Mouse (Mus musculus) kidney, adult 2 months (tissue): ENCODE measurements around the gene Lrrc4. TPM values are rescaled to one million over a fixed set of nuclear protein-coding genes. Genes with fewer than 3 reads are reported as not detected.

Experiments
- DNase-seq: peaks from one replicate; pipeline ENCODE4 v3.0.0; 2021
- H3K27ac ChIP-seq: fragments of 200-500 bp; 2 replicates; pipeline ENCODE4 v1.5.1; 2012; ENCODE audit warnings: low read depth, low read length, control low read depth, inconsistent platforms; ENCODE audit not compliant: insufficient read depth
- H3K27me3 ChIP-seq: fragments of 200-500 bp; replicated peaks from 2 replicates; pipeline ENCODE4 v1.6.1; 2012; ENCODE audit warnings: mild to moderate bottlenecking, moderate library complexity, low read length, inconsistent platforms; ENCODE audit not compliant: control insufficient read depth, insufficient read depth
- H3K36me3 ChIP-seq: fragments of 200-500 bp; 2 replicates; pipeline ENCODE4 v1.6.1; 2012; ENCODE audit warnings: mild to moderate bottlenecking, moderate library complexity, low read length, inconsistent platforms; ENCODE audit not compliant: control insufficient read depth, insufficient read depth
- H3K4me1 ChIP-seq: fragments of 200-500 bp; 2 replicates; pipeline ENCODE4 v1.6.1; 2011; ENCODE audit warnings: low read length; ENCODE audit not compliant: control insufficient read depth, insufficient read depth
- H3K4me3 ChIP-seq: fragments of 200-500 bp; 2 replicates; pipeline ENCODE4 v1.5.1; 2011; ENCODE audit warnings: mild to moderate bottlenecking, low read depth, low read length, control low read depth; ENCODE audit not compliant: insufficient read depth
- CTCF ChIP-seq: fragments of 200-500 bp; conservative IDR thresholded peaks from 2 replicates; pipeline ENCODE4 v1.5.1; 2011; ENCODE audit warnings: low read depth, mild to moderate bottlenecking, control low read depth, low read length, moderate library complexity, mixed read lengths; ENCODE audit not compliant: insufficient read depth, insufficient read length
- POLR2A ChIP-seq: fragments of 200-500 bp; IDR thresholded peaks from one replicate; pipeline ENCODE4 v1.6.1; 2011; ENCODE audit warnings: low read depth, low read length, control low read depth
- WGBS: fragments of 180-500 bp; shearing (Covaris S2); methylation state at CpG from one replicate; pipeline ENCODE4 v1.1.7; 2018; 5-methylcytosine and 5-hydroxymethylcytosine counted together
- polyA plus RNA-seq: library from polyadenylated mRNA; depleted of rRNA; stranded (reverse); fragments of >200 nt; gene quantifications from 2 replicates; pipeline ENCODE4 v1.2.3, GENCODE M21; 2012

Gene Lrrc4
- polyA plus RNA-seq, 1 experiment = 0.56 TPM

DNA sequence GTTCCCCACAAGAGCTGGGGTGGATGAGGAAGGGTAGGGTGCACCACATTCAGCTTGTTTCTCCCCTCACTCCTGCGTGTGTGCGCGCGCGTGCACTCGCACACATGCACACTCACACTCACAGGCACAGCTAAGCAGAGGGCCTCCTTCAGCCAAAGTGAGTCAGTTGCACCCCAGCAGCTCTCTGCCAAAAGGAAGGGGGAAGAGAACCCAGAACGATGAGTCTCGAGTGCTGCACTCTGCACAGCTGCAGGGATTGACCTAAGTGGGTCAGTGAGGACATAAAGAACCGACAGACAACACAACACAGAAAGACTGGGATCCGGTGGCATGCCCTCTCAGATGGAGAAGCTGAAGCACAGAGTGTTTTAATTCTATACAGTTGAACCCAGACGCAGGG lies 42.5 kb upstream of the Lrrc4 start:
- H3K27ac ChIP-seq = no peak overlapping the region
- WGBS = 70% methylated on average over 11 of the region's 11 CpGs
- no peak for DNase-seq
- H3K4me3 ChIP-seq = no peak overlapping the region
- TF ChIP-seq CTCF = no peak
- no peak for TF ChIP-seq POLR2A
- H3K27me3 ChIP-seq = no peaks in the 10 kb centered on the region
- no peaks in the 10 kb centered on the region for H3K4me1 ChIP-seq
- H3K36me3 ChIP-seq = no peaks in the 10 kb centered on the region

DNA sequence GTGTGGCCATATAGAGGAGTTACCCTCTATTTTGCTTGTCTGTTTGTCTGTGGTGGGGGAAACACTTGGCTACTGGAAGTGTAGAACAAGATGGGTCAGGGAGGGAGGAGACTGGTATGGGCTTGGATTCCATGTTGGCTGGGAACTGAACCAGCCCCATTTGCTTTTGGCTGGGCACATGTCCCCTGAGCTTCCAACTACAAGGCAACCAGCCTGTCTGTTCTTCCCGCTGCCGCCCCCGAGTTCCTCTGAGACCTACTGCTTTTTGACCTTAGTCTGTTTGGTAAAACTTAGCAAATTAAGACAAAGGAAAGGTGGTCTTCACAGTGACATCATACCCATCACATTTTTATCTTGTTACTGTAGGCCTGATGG lies 40.9 kb upstream of the Lrrc4 start:
- 96% methylated on average over 3 of the region's 3 CpGs for WGBS
- H3K27me3 ChIP-seq = no peaks in the 10 kb centered on the region
- no peaks in the 10 kb centered on the region for H3K36me3 ChIP-seq
- H3K4me1 ChIP-seq = no peaks in the 10 kb centered on the region
- no peak overlapping the region for H3K27ac ChIP-seq
- TF ChIP-seq POLR2A (no peak), CTCF (no peak)
- H3K4me3 ChIP-seq = no peak overlapping the region
- DNase-seq = no peak

DNA sequence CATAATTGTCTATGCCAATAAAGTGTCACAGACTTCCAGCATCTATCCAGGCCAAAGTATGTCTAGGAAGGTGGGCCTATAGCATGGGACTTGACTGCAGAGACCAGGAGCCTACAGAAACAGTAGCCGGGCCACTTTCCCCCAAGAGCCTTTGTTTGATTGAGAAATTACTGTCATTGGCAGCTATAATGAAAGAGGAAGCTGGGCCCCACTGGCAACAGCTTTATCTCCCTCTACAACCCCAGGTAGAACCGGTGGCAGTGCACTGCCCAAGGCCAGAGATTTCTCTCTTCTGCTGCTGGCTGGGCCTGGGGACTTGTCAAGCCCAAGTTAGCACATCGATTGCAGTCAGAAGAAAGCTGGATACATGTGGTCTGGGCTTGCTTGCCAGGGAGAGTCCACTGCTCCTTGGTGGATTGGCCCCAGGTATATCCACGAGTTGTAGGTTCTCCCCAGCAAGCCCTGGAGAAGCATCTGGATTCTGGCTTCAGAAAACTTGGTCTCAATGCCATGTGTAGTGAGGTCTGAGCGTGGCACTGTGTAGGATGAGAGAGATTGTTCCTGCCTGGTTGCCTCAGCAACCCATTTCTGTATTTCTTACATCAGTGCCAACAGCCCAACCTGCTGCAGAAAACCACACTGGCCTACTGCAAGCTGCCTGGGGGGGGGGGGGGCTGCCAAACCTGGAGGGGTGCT lies 40.3 kb upstream of the Lrrc4 start:
- no peak for DNase-seq
- WGBS = 82% methylated on average over 5 of the region's 5 CpGs
- Histone ChIP-seq H3K27me3 (no peaks in the 10 kb centered on the region), H3K4me3 (no peak overlapping the region), H3K36me3 (no peaks in the 10 kb centered on the region), H3K4me1 (no peaks in the 10 kb centered on the region), H3K27ac (no peak overlapping the region)
- no peak for TF ChIP-seq POLR2A
- no peak for TF ChIP-seq CTCF

DNA sequence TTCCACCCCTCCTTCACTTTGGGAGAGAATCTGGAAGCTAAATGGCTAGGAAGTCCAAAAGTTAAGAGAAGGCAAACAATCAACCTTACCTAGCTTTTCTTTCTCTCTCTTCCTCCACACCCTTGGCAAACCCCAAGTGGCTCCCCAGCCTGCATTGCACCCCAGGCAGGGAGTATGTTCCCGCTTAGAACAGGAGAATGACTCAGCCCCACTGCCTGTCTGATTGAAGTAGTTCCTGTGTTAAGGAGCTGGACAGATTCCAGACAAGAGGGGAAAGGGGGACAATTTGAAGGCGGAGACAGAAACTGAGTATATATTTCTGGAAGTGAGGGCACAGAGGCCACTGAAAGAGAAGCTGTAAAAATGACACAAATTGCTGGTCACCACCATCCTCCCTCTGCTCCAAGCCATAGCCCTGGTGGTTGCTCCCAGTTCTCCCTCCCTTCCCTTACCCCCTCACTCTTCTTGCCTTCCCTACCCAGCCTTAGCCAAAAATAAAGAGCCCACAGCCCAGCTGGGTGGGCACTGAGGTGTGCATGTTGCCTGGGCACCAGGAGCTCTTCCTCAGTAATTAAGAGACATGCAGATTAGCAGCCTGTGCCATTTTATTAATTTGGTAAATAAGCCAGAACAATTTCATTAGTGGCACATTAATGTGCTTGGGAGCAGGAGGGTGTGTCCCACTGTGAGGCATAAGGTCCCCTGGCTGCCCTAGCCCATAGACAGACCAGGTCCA lies 36.1 kb upstream of the Lrrc4 start:
- Histone ChIP-seq H3K4me3 (no peak overlapping the region), H3K27ac (no peak overlapping the region), H3K27me3 (no peaks in the 10 kb centered on the region), H3K36me3 (no peaks in the 10 kb centered on the region), H3K4me1 (no peaks in the 10 kb centered on the region)
- 55% methylated on average over 2 of the region's 2 CpGs for WGBS
- DNase-seq = no peak
- no peak for TF ChIP-seq CTCF

DNA sequence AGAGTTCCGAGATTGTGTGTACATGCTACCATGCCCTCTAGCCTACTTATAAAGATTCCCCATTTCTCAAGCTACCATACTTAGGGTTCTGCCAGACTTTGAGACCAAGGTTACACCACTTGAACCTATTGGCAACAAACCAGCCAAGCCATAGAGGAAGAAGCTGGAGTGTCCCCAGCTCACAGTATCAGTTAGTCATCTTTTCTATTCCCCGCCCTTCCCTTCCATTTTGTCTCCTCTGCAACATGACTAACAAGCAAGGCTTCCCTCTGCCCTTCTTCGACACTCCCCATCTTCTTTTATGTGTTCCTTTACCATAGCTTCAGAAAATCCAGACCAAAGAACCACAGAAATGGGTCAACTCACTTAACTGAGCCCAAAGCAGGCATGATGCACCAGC lies 34.7 kb upstream of the Lrrc4 start:
- Histone ChIP-seq H3K36me3 (no peaks in the 10 kb centered on the region), H3K4me1 (no peaks in the 10 kb centered on the region), H3K27ac (no peak overlapping the region), H3K27me3 (no peaks in the 10 kb centered on the region), H3K4me3 (no peak overlapping the region)
- no peak for DNase-seq
- TF ChIP-seq POLR2A = no peak
- TF ChIP-seq CTCF = no peak
- 99% methylated on average over 3 of the region's 3 CpGs for WGBS

DNA sequence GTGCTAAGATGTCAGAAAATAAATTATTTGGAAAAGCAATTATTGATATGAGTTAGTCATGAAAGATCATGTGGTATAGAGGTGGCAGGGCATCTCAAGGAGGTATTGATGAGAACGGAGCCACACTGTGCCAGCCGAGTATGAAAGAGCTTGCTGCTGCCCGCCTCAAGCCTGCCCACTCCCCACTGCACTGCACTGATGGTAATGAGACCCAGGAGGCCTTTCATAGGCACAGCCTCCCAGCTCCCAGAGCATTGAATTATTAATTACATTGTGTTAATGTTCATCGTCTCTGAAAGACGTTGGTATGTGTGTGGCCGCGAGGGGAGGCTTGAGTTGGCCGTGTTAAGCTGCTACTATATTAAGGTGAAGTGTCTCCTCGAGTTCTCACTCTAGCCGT lies 33.6 kb upstream of the Lrrc4 start:
- 79% methylated on average over 10 of the region's 10 CpGs for WGBS
- H3K36me3 ChIP-seq = no peaks in the 10 kb centered on the region
- no peak for TF ChIP-seq CTCF
- no peak for TF ChIP-seq POLR2A

DNA sequence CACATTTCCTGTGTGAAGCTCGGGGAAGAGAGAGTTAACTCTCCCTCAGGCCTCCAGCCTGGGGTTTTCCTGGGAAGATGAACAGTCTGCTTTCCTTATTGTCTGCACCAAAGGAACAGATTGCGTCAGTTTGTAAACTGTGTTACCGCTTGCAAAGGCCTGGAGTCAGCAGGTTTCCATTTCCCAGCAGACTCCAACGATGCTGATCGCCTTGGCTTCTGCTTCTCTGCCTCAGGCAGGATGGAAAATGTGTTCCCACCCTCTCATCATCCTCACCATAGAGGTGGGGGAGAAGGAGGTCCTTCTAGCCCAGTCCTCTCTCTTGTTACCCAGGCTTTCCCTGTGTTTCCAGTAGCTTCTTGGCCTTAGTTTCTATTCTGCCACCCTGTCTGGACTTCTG lies 33.1 kb upstream of the Lrrc4 start:
- no peak overlapping the region for H3K4me3 ChIP-seq
- TF ChIP-seq POLR2A = no peak
- no peak for TF ChIP-seq CTCF
- no peaks in the 10 kb centered on the region for H3K27me3 ChIP-seq
- no peaks in the 10 kb centered on the region for H3K36me3 ChIP-seq
- no peaks in the 10 kb centered on the region for H3K4me1 ChIP-seq
- H3K27ac ChIP-seq = no peak overlapping the region
- DNase-seq = peak; percentile 17
- WGBS = 60% methylated on average over 5 of the region's 5 CpGs

More for the DNA sequence above, 33.6 kb upstream of the Lrrc4 start:
- H3K27ac ChIP-seq = no peak overlapping the region
- H3K4me3 ChIP-seq = no peak overlapping the region
- H3K4me1 ChIP-seq = no peaks in the 10 kb centered on the region
- DNase-seq = no peak
- H3K27me3 ChIP-seq = no peaks in the 10 kb centered on the region

DNA sequence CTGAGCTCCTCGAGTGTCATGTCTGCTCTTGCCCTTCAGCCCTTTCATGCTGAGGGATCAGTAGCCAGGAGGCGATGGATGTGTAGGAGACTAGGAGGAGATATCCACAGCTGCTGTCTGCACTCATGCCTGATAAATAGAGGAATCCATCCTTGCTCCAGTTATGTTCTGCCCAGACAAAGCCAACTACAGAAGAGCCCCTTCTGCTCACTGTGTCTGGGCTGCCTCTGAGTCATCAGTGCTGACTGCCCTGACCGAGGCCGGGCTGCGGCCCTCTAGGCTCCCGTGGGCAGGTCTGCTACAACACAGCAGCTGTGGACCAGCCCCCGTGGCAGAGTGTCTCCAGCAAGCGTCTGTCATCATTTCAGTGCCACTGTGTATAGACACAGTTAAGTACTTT lies 30.8 kb upstream of the Lrrc4 start:
- H3K27ac ChIP-seq = no peak overlapping the region
- no peaks in the 10 kb centered on the region for H3K27me3 ChIP-seq
- H3K4me1 ChIP-seq = no peaks in the 10 kb centered on the region
- DNase-seq = no peak
- H3K36me3 ChIP-seq = no peaks in the 10 kb centered on the region
- H3K4me3 ChIP-seq = no peak overlapping the region
- 76% methylated on average over 8 of the region's 8 CpGs for WGBS
- TF ChIP-seq POLR2A = no peak
- no peak for TF ChIP-seq CTCF
